Mouse (Mus musculus): ENCODE measurements around the gene Actr1b. TPM values are rescaled to one million over a fixed set of nuclear protein-coding genes. Genes with fewer than 3 reads are reported as not detected.

Gene Actr1b
- total RNA-seq, 1 experiment: 115 TPM

DNA sequence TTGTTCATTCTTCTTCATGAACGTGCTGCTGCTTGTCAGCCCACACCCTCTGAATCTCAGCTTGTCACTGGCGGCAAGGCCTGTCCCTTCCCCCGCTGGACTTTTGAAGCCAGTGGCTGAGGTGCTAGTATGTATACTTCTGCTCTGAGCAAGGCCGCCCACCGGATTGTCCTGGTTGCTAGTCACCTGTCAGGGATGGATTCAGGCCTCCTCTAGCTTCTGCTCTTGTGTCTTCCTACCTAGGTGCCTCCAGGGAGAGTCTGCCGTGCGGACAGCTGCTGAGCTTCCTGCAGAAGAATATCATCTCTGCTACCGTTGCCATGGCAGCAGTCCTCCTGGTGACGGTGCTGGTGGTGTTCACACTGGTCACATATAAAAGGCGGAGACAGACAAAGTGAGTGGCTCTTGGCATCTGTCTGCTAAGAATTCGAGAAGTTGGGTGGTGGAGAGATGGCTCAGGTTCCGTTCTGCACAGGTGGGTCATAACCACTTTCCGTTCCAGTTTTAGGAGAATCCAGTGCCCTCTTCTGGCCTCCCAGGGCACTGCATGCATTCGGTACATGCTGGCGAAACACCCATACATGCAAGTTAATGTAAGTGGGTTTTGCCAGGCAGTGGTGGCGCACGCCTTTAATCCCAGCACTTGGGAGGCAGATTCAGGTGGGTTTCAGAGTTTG, 30.2 kb upstream of the Actr1b start:
- Histone ChIP-seq H3K9ac (ENCODE audit: insufficient read depth, low read depth, low read length, poor library complexity, severe bottlenecking) (no peak overlapping the region), H3K27ac (ENCODE audit: insufficient read depth, low read depth, low read length, poor library complexity, severe bottlenecking) (no peak overlapping the region), H3K4me3 (ENCODE audit: insufficient read depth in 1 of 2, low read depth in 1 of 2, low read length in 2 of 2, poor library complexity in 1 of 2, severe bottlenecking in 1 of 2) (0 out of 4 replicates have a peak overlapping the region, but pooled peaks have one; percentile 5 to 9), H3K36me3 (ENCODE audit: control insufficient read depth, insufficient read depth, low read length, poor library complexity, severe bottlenecking) (no peaks in the 10 kb centered on the region), H3K9me3 (ENCODE audit: control insufficient read depth, insufficient read depth, low read depth, low read length) (no peaks in the 10 kb centered on the region), H3K4me1 (ENCODE audit: control insufficient read depth in 2 of 2, insufficient read depth in 2 of 2, low read length in 2 of 2, poor library complexity in 1 of 2) (peaks cover 0 to 7% of the 10 kb centered on the region in 2 experiments; a peak in 1 of 4 replicates)
- in situ Hi-C loops (cut with MboI; ENCODE audit: low sequenced_read_pairs in 2 of 2, unreplicated experiment in 2 of 2): no loop called here
- TF ChIP-seq ZC3H11A (IDR thresholded peaks at IDR 0.05; ENCODE audit: borderline replicate concordance, low read depth, low read length): peak; percentile 15; the same call in 1 of the 2 replicates
- no peak for TF ChIP-seq ZNF384 (IDR thresholded peaks at IDR 0.05; ENCODE audit: low read depth, low read length)
- no peak for TF ChIP-seq CHD2 (IDR thresholded peaks at IDR 0.05; ENCODE audit: low read depth, low read length)
- DNase-seq (ENCODE audit: low read depth, low spot score): peak; percentile 72

DNA sequence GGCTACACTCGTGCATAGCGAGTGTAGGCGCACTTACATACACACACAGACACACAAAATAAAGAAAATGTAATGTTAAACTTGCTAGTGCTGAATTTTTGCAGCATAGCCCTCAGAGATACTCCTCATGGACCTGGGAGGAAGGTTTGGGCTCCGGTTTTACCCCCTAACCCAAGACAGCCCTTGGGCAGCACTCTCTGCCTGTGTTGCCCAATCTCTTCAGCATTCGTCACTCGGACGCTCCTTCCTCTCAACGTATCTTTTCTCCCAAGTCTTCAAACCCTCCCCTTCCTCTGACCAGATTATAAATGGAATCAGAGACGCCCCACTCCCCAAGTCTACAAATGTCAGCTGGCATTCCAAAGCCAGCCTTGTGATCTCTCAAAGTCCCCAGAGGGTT, 28.8 kb upstream of the Actr1b start:
- DNase-seq (ENCODE audit: low read depth, low spot score): no peak
- no peaks in the 10 kb centered on the region for H3K36me3 ChIP-seq (ENCODE audit: control insufficient read depth, insufficient read depth, low read length, poor library complexity, severe bottlenecking)
- no peak overlapping the region for H3K27ac ChIP-seq (ENCODE audit: insufficient read depth, low read depth, low read length, poor library complexity, severe bottlenecking)
- in situ Hi-C loops (cut with MboI; ENCODE audit: low sequenced_read_pairs in 2 of 2, unreplicated experiment in 2 of 2): no loop called here
- H3K9ac ChIP-seq (ENCODE audit: insufficient read depth, low read depth, low read length, poor library complexity, severe bottlenecking): no peak overlapping the region
- H3K4me3 ChIP-seq (ENCODE audit: insufficient read depth in 1 of 2, low read depth in 1 of 2, low read length in 2 of 2, poor library complexity in 1 of 2, severe bottlenecking in 1 of 2): no peak overlapping the region
- no peaks in the 10 kb centered on the region for H3K9me3 ChIP-seq (ENCODE audit: control insufficient read depth, insufficient read depth, low read depth, low read length)
- peaks cover 0 to 7% of the 10 kb centered on the region in 2 experiments; a peak in 1 of 4 replicates for H3K4me1 ChIP-seq (ENCODE audit: control insufficient read depth in 2 of 2, insufficient read depth in 2 of 2, low read length in 2 of 2, poor library complexity in 1 of 2)
- no peak for TF ChIP-seq CHD2 (IDR thresholded peaks at IDR 0.05; ENCODE audit: low read depth, low read length)
- no peak for TF ChIP-seq ZNF384 (IDR thresholded peaks at IDR 0.05; ENCODE audit: low read depth, low read length)
- TF ChIP-seq HCFC1 (IDR thresholded peaks at IDR 0.05; ENCODE audit: borderline replicate concordance, insufficient read depth, low read length): no peak
- TF ChIP-seq ZC3H11A (IDR thresholded peaks at IDR 0.05; ENCODE audit: borderline replicate concordance, low read depth, low read length): no peak
- TF ChIP-seq MAFK (IDR thresholded peaks at IDR 0.05; ENCODE audit: insufficient read depth, low read depth, low read length): no peak

DNA sequence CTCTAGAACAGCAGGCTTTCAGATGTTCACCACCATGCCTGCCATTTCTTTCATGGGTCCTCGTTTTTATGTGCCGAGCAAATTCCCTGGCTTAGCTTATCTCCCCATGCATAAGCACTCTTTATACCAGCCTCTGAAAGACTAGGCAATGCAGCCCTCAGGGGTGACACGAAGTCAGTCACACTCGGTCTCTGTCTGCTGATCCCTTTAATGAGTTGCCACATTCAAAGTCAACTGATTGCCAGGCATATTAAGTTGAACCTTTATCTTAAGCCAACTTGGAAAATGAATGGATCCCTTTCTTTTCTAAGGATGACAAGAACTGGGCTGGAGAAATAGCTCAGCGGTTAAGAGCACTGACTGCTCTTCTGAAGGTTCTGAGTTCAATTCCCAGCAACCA, 25.0 kb upstream of the Actr1b start:
- no peak for DNase-seq (ENCODE audit: low read depth, low spot score)
- Histone ChIP-seq H3K36me3 (ENCODE audit: control insufficient read depth, insufficient read depth, low read length, poor library complexity, severe bottlenecking) (no peaks in the 10 kb centered on the region), H3K9ac (ENCODE audit: insufficient read depth, low read depth, low read length, poor library complexity, severe bottlenecking) (no peak overlapping the region), H3K9me3 (ENCODE audit: control insufficient read depth, insufficient read depth, low read depth, low read length) (no peaks in the 10 kb centered on the region), H3K4me1 (ENCODE audit: control insufficient read depth in 2 of 2, insufficient read depth in 2 of 2, low read length in 2 of 2, poor library complexity in 1 of 2) (peaks cover 0 to 3% of the 10 kb centered on the region in 2 experiments; a peak in 1 of 4 replicates), H3K4me3 (ENCODE audit: insufficient read depth in 1 of 2, low read depth in 1 of 2, low read length in 2 of 2, poor library complexity in 1 of 2, severe bottlenecking in 1 of 2) (no peak overlapping the region), H3K27ac (ENCODE audit: insufficient read depth, low read depth, low read length, poor library complexity, severe bottlenecking) (no peak overlapping the region)
- in situ Hi-C loops (cut with MboI; ENCODE audit: low sequenced_read_pairs in 2 of 2, unreplicated experiment in 2 of 2): no loop called here
- TF ChIP-seq ZNF384 (IDR thresholded peaks at IDR 0.05; ENCODE audit: low read depth, low read length) (no peak), MAFK (IDR thresholded peaks at IDR 0.05; ENCODE audit: insufficient read depth, low read depth, low read length) (no peak), CHD2 (IDR thresholded peaks at IDR 0.05; ENCODE audit: low read depth, low read length) (no peak), ZC3H11A (IDR thresholded peaks at IDR 0.05; ENCODE audit: borderline replicate concordance, low read depth, low read length) (no peak), HCFC1 (IDR thresholded peaks at IDR 0.05; ENCODE audit: borderline replicate concordance, insufficient read depth, low read length) (no peak)

DNA sequence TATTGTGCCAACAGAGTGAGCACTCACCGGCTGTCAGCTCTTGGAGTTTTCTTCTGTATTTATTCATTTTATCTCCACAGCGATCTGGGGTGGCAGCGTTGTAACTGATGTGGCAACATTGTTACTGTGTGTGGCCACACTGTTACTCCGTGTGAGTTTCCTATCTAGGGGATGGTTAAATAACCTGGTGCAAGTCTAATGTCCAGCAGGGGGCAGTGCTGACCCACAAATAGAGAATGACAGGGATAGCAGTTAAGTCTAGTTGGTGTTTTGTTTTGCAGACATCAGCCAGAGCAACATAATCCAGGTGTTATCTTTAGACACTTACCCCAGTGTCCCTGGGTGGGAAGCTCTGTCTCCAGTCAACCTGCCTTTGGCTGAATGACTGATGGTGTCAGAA, 23.1 kb upstream of the Actr1b start:
- Histone ChIP-seq H3K9ac (ENCODE audit: insufficient read depth, low read depth, low read length, poor library complexity, severe bottlenecking) (no peak overlapping the region), H3K36me3 (ENCODE audit: control insufficient read depth, insufficient read depth, low read length, poor library complexity, severe bottlenecking) (no peaks in the 10 kb centered on the region), H3K27ac (ENCODE audit: insufficient read depth, low read depth, low read length, poor library complexity, severe bottlenecking) (no peak overlapping the region), H3K4me3 (ENCODE audit: insufficient read depth in 1 of 2, low read depth in 1 of 2, low read length in 2 of 2, poor library complexity in 1 of 2, severe bottlenecking in 1 of 2) (no peak overlapping the region), H3K4me1 (ENCODE audit: control insufficient read depth in 2 of 2, insufficient read depth in 2 of 2, low read length in 2 of 2, poor library complexity in 1 of 2) (no peaks in the 10 kb centered on the region), H3K9me3 (ENCODE audit: control insufficient read depth, insufficient read depth, low read depth, low read length) (no peaks in the 10 kb centered on the region)
- DNase-seq (ENCODE audit: low read depth, low spot score): peak; percentile 85
- in situ Hi-C loops (cut with MboI; ENCODE audit: low sequenced_read_pairs in 2 of 2, unreplicated experiment in 2 of 2): no loop called here
- TF ChIP-seq HCFC1 (IDR thresholded peaks at IDR 0.05; ENCODE audit: borderline replicate concordance, insufficient read depth, low read length) (no peak), ZC3H11A (IDR thresholded peaks at IDR 0.05; ENCODE audit: borderline replicate concordance, low read depth, low read length) (peak; percentile 66; the same call in 1 of the 2 replicates)

DNA sequence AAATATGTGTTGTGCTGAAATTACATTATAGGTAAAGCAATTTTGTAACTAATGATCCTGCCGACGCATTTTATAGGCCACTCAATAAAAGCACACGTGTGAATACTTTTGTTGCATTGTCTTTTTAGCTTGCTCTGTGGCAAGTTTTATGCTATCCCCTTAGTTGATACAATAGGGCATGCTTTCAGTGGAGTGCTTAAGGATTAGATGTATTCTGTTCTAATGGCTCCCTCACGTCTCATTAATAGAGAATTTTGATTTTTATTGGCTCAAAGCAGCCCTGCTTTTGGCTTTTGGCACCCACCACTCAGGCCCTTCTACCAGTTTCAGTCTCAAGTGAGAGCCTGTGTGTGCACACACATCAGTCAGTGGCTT, 9.8 kb upstream of the Actr1b start:
- in situ Hi-C loops (cut with MboI; ENCODE audit: low sequenced_read_pairs in 2 of 2, unreplicated experiment in 2 of 2): no loop called here
- Histone ChIP-seq H3K36me3 (ENCODE audit: control insufficient read depth, insufficient read depth, low read length, poor library complexity, severe bottlenecking) (no peaks in the 10 kb centered on the region), H3K9ac (ENCODE audit: insufficient read depth, low read depth, low read length, poor library complexity, severe bottlenecking) (no peak overlapping the region), H3K4me3 (ENCODE audit: insufficient read depth in 1 of 2, low read depth in 1 of 2, low read length in 2 of 2, poor library complexity in 1 of 2, severe bottlenecking in 1 of 2) (no peak overlapping the region), H3K9me3 (ENCODE audit: control insufficient read depth, insufficient read depth, low read depth, low read length) (no peaks in the 10 kb centered on the region), H3K4me1 (ENCODE audit: control insufficient read depth in 2 of 2, insufficient read depth in 2 of 2, low read length in 2 of 2, poor library complexity in 1 of 2) (no peaks in the 10 kb centered on the region), H3K27ac (ENCODE audit: insufficient read depth, low read depth, low read length, poor library complexity, severe bottlenecking) (no peak overlapping the region)
- DNase-seq (ENCODE audit: low read depth, low spot score): no peak
- TF ChIP-seq ZNF384 (IDR thresholded peaks at IDR 0.05; ENCODE audit: low read depth, low read length): no peak
- no peak for TF ChIP-seq MAFK (IDR thresholded peaks at IDR 0.05; ENCODE audit: insufficient read depth, low read depth, low read length)
- TF ChIP-seq ZC3H11A (IDR thresholded peaks at IDR 0.05; ENCODE audit: borderline replicate concordance, low read depth, low read length): no peak
- TF ChIP-seq CHD2 (IDR thresholded peaks at IDR 0.05; ENCODE audit: low read depth, low read length): no peak
- no peak for TF ChIP-seq HCFC1 (IDR thresholded peaks at IDR 0.05; ENCODE audit: borderline replicate concordance, insufficient read depth, low read length)

Measured in ES-E14 (cell line).